Mouse (Mus musculus) frontal cortex, adult 2 months (tissue): ENCODE data around the gene Dennd2c. TPM values are rescaled to one million over a fixed set of nuclear protein-coding genes. Genes with fewer than 3 reads are reported as not detected.
A peak's percentile ranks its signal among the peaks of the same experiment; 100 is the strongest.

ENCODE experiments used
- DNase-seq, 2 experiments: peaks; one replicate each; pipeline ENCODE4 v3.0.0; 2022; ENCODE audit warnings: low spot score in 1 of 2; ENCODE audit errors: extremely low spot score in 1 of 2
- polyA plus RNA-seq: library from polyadenylated mRNA; depleted of rRNA; stranded (reverse); fragments of >200 nt; gene quantifications from 2 replicates; pipeline ENCODE4 v1.2.3, GENCODE M21; 2012

Gene Dennd2c
- polyA plus RNA-seq, 1 experiment = 1.5 TPM

DNA sequence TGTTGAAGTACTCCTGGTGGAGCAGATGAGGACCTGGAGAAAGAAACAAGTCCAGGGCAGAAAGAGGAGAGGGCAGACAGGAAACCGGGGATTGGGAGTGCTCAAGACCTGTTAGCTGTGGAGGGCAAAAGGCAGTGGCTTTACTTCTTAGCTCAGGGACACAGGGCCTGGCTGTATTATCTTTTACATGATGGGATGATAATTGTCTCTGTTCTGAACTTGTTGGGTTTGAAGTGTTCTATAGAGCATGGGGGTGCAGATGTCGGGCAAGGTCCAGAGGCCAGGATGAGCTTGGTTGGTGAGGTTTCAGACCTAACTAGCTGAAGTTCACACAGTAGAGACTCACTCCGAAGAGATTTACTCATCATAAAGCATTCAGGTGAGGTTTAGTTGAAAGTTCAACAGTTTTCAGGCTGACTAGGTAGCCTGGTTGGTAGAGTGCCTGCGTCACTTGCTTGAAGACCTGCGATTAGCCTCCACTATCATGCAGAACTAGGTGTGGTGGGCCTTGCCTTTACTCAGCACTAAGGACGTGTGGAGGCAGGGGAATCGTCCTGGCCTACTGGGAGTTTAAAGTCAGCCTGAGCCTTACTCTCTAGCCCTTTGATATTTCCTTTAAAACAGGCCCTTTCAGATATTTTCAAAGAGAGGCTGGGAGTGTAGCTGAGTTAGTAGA lies 5.3 kb downstream of the Dennd2c start:
- DNase-seq = no peak

DNA sequence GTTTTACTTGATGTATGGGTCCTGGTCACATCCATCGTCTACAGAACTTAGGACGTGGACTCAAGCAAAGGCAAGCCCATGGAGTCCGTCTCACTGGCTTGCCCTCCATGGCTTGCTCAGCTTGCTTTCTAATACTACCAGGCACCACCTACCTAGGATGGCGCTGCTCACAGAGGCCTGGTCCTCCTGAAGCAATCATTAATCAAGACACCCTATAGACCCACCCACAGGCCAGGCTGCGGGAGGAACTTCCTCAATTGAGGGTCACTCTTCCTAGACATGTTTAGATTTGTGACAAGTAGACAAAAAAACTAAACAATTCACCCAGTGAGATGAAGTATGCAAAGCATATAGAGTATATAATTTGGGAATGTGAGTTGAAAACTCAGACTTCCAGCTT lies 9.8 kb downstream of the Dennd2c start:
- no peak for DNase-seq

DNA sequence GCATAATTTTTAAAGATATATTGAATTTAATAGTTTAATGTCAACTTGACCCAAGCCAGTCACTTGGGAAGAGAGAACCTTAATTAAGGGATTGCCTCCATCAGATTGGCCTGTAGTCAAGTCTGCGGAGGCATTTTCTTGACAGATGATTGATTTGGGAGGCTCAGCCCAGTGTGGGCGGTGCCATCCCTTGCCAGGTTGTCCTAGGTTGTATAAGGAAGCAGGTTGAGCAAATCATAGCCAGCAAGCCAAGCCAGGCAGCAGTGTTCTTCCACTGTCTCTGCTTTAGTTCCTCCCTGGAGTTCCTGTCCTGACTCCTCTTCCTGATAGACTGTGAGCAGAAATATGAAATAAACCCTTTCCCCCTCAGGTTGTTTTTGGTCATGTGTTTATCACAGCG lies 21.2 kb downstream of the Dennd2c start:
- no peak for DNase-seq

DNA sequence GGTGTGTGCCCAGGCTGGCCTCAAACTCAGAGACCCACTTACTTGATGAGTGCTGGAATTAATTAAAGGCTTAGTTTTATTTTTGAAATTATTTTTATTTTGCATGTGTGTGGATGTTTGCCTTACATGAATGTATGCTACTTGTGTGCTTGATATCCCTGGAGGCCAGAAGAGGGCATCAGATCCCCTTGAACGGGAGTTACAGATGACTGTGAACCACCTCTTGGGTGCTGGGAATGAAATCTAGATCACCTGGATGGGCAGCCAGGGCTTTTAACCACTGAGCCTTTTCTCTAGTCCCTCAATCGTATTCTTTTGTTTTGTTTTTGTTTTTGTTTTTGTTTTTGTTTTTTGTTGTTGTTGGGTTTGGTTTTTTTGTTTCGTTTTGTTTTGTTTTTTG lies 23.7 kb downstream of the Dennd2c start:
- no peak for DNase-seq

DNA sequence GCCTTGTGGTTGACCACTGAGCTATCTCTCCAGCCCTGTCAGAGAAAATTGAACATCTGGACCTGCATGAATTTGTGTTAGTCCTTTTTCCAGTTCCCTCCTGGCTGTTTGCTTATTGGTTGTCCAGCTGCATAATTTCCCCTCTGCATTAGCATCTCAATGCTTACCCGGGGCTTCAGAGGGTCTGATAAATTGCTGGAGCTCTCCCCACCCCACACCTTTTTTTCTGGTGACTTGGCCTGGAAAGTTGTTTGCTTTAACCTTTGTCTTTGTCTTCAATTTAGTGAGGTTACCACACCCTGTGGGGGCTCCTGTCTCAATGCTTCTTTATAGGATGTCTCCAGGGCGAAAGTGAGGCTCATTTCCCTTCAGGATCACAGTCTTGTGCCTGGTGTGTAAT lies 24.8 kb downstream of the Dennd2c start:
- no peak for DNase-seq

DNA sequence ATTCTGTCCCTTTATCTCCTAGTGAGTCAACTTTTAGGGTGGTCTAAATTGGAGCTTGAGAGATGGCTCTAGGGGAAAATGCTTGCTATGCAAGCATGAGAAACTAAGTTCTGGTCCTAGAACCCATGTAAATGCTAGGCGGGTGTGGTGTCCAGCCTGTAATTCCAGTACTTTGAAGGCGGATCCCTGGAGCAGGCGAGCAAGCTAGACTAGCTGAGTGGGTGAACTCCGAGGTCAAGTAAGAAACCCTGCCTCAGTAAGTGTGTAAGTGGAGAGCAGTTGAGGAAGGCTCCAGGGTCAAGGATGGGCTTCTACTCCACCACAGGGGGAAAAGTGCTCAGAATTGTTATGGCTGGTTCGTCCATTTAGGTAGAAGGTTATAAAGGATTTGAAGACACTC lies 25.3 kb downstream of the Dennd2c start:
- DNase-seq = no peak

DNA sequence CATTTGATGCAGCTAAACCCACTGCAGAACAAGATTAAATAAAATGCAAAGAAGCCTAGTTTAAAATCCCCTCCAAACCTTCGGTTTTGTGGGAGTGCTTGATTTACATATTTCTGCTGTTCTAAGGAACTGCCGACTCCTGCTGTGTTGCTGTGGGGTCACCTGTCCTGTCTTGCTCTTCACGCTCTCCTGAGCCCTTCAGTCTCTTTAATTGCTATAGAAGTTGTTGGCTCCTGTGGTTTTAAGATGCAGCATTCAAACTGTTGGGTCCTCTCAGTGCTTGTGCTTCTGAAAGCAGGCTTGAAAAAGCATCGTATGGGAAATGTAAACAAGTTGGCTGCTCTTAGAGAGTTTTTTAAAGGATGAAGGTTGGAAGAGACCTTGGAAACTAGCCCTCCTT lies 25.8 kb downstream of the Dennd2c start:
- DNase-seq = no peak

DNA sequence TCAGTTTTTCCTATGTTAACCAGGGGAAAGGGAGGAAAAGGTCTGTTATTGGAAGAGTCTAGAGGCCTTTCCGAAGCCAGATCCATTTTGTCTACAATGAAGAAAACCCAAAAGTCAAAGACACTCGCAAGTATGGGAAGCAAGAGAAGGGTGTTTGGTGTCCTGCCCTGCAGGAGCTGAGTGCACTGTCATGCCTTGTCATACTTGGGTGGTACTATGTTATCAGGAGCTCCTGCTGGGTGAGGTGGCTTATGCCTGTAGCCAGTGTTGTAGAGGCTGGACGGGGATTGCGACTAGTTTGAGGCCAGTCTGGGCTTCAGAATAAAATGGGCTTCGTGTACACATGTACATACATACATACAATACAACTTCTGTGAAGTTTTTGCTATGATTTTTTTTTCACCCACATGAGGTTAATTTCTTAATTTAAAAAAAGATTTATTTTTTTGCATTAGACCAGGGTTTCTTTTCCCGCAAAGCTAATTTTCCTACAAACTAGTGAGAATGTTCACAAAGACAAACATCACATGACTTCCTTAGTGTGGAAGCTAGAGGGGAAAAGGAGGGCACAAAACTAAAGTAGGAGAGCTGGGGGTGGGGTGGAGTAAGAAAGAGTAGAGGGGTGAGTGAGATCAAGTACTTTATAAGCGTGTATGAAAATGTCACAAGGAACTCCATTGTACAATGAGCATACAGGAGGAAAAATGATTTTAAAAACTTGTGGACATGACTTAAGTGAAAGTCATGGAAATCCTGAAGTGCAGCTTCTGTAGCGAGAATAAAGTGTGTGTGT lies 27.2 kb downstream of the Dennd2c start:
- DNase-seq = no peak

DNA sequence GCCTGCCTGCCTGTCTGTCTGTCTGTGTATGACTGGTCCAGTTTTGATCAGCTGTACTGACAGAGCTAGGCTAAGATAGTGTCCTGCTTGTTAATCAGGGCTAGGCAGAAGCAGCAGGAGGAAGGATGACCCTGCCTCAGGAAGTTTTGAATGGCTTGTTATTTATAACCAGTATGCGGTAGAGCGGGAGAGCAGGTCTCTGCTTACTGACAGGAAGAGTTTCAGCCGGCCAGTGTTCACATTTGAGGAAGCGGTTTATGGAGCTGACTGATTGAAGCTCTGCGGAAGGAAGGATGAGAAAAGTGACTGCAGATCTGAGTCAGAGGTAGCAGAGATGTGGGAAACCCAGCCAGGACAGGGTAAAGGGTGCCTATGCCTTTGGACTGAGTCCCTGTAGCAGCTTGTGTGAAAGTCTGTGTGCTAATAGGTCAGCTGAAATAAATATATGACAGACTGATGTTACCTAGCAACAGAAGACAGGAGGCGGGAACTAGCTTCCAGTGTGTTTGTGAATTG lies 27.9 kb downstream of the Dennd2c start:
- peak in 1 of 2 experiments; percentile 4 for DNase-seq

DNA sequence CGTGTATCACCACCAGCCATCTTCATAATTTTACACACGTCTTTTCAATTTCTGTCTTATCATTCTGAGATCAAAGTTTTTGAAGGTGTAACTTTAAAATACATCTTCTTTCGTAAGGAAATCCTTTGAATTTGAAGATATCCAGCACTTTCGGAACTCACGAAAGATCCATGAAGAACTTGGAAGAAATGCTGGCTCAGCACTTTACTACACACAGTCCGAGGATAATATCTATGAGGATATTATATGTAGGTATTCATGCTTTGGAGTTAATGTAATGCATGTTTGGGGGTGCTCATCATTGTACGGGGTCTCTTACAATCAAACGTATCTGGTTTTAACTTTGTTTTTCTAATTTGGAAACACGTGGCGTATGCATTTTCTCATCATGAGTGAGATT lies 30.7 kb downstream of the Dennd2c start:
- no peak for DNase-seq

DNA sequence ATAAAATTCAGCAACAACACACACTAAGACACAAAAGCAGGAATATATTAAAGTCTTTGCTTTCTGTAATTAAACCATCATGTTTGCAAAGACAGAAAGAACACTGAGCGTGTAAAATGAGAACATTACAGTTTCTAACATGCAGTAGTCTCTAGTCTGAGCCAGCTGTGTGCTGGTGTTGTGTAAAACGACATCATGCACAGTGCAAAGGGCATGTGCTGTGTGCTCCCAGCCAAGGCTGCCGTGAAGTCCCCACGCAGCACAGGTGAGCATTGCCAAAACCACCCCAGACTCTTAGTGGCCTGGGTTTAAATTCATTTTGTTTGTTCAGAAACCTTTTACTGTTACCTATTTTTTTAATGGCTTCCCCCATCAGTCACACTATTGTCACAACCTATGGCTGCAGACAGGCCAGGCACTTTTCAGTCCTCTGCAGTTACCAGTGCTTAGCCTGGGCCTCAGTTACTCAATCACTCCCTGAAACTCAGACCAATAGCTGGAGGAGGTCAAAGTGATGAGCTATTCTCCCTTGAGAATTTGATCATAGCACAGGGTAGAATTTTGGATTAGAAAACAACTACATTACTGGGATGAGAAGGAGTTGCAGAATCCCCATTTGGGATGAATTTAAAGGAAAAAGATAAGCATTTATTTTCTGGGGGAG lies 34.1 kb downstream of the Dennd2c start:
- DNase-seq = no peak

DNA sequence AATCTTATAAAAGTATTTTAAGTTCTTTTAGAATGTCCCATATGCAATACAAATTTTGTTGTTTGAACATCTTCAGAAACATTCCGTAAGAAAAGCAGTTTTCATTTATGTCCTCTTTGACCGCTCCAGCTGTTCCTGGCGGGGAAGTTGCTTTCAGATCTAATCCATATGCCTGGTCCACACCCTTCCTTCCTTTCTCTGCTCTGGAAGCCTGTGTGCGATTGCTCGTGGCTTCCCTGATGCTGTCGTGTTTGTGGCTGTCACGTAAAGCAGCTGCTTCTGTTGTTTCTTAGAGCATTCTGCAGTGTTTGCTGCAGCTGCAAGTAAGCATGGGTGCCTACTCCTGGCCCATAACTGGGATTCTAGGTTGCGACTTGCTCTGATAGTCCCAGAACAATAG lies 36.6 kb downstream of the Dennd2c start:
- DNase-seq = no peak

DNA sequence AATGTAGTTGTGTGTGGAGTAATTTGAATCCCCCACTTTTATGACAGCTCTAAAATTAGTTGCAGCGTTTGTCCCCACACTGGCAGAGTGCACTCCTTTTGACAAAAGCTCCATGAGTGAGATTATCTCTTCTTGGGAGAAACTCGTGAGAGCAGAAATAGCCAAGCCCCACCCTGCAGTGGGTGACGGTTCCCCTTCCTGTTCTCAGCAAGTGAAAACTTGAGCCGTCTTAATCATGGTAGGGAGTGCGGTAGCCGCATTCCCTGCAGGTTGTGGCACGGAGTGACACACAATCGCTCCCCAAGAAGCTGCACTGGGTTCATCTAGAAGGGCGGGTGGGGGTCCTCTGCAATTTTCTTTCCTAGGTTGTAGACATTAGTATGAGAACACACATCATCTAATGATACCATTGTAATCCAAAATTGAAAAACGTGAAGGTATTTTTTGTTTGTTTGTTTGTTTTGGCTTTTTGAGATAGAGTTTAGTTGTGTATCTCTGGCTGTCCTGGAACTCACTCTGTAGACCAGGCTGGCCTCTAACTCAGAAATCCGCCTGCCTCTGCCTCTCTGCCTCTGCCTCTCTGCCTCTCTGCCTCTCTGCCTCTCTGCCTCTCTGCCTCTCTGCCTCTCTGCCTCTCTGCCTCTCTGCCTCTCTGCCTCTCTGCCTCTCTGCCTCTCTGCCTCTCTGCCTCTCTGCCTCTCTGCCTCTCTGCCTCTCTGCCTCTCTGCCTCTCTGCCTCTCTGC lies 37.9 kb downstream of the Dennd2c start:
- peak in 1 of 2 experiments; percentile 17 for DNase-seq

DNA sequence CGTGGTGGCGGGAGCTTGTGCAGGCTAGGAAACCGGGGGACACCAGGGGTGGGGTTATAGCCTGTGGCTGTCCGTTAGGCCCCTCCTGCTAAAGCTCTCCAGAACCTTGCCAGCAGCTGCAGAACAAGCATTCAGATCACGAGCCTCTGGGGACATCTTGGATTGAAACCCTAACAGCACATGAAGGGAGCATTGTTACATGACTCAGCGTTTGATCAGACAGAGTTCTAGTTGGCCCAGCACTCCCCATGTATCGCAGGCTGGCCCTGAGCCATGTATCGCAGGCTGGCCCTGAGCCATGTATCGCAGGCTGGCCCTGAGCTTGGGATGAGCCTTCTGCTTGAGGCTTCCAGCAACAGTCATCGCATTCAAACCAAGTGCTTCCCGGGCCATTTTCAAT lies 38.9 kb downstream of the Dennd2c start:
- DNase-seq = peak in 1 of 2 experiments; percentile 7

DNA sequence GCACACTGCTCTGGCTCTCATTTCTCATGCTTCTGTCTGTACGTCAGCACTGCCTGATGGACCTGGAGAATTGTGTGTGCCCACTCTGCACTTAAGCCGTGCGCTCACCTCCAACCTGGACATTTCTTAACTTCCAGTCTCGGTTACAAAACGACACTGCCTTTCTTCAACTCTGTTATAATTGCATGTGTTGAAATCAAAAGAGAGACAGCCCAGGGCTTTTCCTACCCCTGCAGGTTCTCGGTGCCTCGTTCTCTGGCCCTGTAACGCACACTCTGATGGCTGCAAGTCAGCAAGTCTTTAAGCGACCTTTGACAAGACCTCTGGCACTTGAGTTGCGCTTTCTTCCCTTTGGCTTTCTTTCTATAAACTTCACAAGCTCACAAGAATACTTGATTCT lies 40.0 kb downstream of the Dennd2c start:
- DNase-seq = no peak

DNA sequence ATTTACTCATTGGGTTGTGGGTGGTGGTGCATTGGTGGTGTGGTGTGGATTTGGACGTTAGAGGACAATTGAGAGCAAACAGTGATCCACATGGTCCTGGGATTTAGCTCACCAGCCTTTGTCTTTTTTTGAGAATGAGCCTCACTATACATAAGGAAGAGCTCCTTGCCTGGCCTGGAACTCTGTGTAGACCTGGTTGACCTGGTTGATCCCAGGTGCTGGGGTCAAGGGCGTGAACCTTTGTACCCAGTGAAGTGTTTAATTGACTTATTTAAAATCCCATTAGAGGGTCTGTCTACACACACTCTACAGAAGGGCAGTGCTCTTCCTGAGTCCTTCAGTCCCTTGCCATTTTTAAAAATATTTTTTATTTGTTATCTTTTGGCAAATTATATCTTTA lies 42.9 kb downstream of the Dennd2c start:
- no peak for DNase-seq

DNA sequence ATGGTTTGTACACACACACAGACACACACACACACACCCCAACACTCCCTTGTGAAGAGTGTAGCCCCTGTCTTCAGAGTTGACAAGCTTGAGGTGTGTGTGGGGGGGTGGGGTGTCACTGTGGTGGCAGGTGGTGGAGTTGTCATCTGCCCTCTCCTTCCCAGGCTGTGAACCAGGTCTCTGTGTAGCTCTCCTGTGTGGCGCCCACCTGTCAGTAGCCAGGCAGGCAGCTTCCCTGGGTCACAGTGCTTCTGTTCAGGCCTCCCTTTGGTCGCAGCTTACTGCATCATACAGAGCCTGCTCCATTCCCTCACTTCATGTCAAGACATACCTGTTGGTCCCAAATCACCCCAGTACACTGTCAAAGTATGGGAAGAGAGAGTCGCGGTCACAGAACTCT lies 43.4 kb downstream of the Dennd2c start:
- DNase-seq = no peak

DNA sequence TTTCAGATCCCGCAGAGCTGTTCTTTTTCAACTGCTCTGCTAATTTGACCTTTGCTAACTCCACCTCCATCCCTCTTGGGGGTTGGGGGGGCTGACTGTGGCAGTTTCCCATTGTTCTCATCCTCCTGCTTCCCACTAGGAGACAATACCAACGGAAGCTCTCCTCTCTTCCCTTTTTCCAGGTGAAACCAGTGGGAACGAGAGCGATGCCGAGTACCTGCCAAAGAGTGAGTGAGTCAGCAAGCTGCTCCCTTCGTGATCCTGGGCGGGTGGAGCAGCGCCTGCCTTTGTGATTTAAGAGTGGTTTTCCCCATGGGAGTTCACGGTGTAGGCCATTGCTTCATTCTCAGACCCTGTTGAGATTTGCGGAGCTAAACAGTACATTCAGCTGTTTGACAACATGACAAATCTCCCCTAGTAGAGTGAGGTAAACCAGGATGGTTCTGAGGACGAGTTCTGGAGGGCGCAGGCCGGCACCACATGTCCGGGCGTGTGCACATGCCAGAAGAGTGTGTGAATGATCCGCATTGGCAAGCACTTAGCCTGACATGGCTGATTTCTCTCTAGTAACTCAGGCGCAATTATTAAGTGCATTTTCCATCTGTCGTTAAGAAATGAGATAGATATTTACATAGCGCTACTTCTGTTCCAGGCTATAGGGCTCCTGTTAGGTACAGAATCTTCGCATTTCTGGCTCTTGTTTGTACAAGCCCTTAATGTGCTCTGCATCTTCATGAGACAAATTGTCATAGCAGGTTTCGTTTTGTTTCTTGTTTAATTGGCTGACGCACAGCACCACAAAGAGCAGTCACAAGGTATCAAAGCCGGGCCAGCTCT lies 44.1 kb downstream of the Dennd2c start:
- DNase-seq = peak in 1 of 2 experiments; percentile 9

DNA sequence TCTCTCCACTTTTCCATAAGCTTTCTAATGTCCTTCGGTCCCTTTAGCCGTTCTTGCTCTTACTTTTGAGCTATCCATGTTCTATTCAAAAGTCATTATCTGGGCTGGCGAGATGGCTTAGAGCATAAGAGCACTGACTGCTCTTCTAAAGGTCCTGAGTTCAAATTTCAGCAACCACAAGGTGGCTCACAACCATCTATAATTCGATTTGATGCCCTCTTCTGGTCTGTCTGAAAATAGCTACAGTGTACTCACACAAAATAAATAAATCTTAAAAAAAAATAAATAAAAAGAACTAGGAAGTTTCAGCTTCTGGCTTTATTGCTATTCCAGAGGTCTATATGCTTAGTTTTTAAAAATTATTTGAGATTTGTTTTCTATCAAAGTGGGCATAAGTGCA lies 45.4 kb downstream of the Dennd2c start:
- DNase-seq = no peak

DNA sequence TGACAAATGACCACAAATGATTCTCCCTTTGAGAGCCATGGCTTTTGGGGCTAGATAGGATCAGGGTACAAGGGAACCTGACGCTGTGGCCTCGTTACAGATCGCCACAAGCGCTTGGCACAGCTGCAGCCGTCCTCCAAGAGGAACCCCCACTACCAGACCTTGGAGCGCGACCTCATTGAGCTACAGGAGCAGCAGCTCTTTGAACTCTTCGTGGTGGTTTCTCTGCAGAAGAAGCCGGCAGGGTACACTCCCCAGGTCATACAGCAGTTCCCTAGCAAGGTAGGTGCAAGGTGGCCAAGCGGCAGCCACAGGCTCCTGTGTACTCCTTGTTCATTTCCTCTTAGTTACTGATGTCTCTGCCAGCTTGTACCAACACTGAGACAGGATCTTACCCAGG lies 46.5 kb downstream of the Dennd2c start:
- no peak for DNase-seq
